Mouse (Mus musculus): ENCODE data around the gene Gm5152.
"Not testable (repeated sequence)": the region's sequence is repeated elsewhere in the genome, so short reads cannot be mapped to it uniquely, and the experiment has no call there.

Gm5152 gene

DNA sequence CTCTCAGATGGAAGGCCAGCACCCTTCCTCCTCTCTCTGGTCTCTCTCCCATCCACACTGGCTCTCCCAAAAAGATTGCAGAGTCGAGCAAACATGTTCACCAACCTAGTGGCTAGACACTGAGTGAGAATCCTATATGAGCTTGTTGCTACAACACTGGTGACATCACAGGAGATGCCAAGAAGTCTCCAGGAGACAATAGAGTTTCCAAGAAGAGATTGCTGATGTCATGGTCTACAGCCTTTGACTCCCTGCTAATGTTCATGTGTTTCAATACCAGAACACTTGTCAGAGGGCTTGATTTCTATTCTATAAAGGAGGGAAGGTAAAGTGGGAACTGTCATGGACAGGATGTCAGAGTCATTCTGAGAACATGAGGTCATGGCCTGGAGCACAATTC, at the start of gene Gm5152:
Gene Gm5152, minus strand, starts transcription at position 101 of the 400 bp plus-strand sequence.
- DNase-seq = not testable (repeated sequence)

DNA sequence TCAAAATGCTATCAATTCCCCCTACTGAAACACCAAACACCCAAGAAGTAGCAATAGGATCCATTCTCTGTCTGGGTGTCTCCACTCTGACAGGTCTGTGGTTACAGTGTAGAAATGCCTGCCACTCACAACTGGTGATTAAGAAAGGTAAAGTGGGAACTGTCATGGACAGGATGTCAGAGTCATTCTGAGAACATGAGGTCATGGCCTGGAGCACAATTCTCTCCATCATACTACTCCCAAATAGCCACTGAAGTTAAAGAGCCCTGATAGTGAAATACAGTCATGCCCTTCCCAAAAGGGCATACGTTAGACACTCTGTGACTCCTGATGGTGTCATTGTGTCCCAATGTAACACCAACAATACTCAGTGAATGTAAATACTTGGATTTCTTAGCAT, 8.4 kb upstream of the Gm5152 start:
- not testable (repeated sequence) for DNase-seq

DNA sequence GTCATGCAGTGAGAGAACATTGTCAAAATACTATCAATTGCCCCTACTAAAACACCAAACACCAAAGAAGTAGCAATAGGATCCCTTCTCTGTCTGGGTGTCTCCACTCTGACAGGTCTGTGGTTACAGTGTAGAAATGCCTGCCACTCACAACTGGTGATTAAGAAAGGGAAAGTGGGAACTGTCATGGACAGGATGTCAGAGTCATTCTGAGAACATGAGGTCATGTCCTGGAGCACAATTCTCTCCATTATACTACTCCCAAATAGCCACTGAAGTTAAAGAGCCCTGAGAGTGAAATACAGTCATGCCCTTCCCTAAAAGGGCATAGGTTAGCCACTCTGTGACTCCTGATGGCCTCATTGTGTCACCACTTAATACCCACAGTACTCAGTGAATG, 556 bp downstream of the Gm5152 start:
- not testable (repeated sequence) for DNase-seq

DNA sequence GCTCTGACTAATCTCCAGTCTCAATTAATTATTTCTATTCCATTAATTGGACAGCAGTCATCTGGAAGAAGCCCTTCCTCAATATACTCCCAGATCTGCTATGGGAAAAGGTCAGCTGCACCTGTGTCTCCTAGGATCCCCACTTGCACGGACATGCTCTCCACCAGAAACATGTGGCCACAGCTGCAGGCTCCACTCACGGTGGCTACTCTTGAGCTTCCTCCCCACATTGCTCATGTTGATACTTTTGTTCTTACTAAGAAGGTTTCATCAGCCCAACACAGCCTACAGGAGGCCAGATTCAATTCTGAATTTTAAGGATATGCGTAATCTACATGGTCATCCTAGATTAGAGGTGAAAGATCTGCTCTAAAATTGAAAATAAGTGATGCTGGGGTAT, 5.9 kb downstream of the Gm5152 start:
- DNase-seq = not testable (repeated sequence)

DNA sequence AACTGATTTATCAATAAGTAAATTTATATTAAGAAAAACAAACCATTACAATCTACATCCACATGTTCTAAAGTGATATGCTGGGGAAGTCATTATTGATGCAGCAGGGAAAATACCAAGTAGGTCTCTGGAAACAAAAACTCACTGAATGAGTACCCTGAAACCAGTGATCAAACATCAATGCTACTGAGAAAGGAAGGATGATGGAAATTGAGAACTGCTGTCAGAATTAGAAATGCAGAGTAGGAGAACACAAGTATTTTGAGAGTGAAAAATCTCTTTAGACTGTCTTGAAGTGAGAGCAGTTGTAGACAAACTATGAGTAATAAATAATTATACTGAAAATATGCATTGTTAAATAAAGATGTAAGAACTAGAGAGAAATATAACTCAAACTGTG, 26.0 kb downstream of the Gm5152 start:
- no peak for DNase-seq

DNA sequence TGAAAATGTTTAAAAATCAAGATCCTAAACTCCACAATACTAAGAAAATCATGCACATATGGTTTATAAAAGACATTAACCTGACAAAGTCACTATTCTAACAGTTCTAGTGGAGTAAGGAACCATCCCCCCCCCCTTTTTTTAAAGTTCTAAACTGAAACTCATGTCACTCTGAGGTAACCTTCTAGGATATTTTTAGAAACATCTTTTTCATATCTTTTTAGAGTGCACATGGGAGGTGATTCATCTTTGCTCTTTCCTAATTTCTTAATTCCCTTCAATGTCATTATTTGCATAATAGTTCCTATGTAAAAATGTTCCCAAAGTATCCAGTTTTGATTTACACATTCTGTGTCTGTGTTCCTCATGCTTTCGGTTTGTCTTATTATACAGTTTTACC, 43.3 kb downstream of the Gm5152 start:
- no peak for DNase-seq

DNA sequence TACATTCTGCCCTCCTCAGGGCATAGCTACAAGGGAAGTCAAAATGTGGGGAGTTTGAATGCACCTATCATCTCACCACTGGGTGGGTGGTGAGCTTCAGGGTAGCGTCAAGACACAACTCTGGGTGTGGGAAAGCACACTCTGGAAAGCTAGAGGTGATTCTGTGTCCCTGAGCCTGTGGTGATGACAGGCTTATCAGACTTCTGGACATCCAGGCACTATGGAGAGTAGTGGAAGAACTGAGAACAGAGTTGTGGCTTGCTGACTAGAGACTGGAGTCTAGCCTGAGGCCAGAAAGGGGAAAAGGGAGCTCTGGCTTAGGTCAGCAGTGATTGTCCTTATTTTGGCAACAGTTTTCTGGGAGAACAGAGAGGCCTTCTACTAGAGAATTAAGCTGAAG, 49.4 kb downstream of the Gm5152 start:
- DNase-seq = no peak
